Mouse (Mus musculus) liver, adult 2 months (tissue): Measurements from ENCODE around the gene Nelfe. TPM values are rescaled to one million over a fixed set of nuclear protein-coding genes. Genes with fewer than 3 reads are reported as not detected.

ENCODE experiments used
- DNase-seq: peaks from one replicate; pipeline ENCODE4 v3.0.0-alpha.2; 2011; ENCODE audit warnings: low read depth, low spot score; ENCODE audit errors: extremely low read depth
- H3K27ac ChIP-seq: fragments of 200-500 bp; replicated peaks from 2 replicates; pipeline ENCODE4 v1.5.1; 2012; ENCODE audit warnings: low read depth, mild to moderate bottlenecking, control low read depth, inconsistent platforms, low read length; ENCODE audit not compliant: insufficient read depth
- H3K27me3 ChIP-seq: fragments of 200-500 bp; 2 replicates; pipeline ENCODE4 v1.6.1; 2012; ENCODE audit warnings: mild to moderate bottlenecking, moderate library complexity, low read length, inconsistent platforms; ENCODE audit not compliant: control insufficient read depth, insufficient read depth
- H3K36me3 ChIP-seq: fragments of 200-500 bp; 2 replicates; pipeline ENCODE4 v1.6.1; 2012; ENCODE audit warnings: low read length, inconsistent platforms; ENCODE audit not compliant: control insufficient read depth, insufficient read depth
- H3K4me1 ChIP-seq: fragments of 200-500 bp; 2 replicates; pipeline ENCODE4 v1.6.1; 2011; ENCODE audit warnings: low read length; ENCODE audit not compliant: control insufficient read depth, insufficient read depth
- H3K4me3 ChIP-seq: fragments of 200-500 bp; 2 replicates; pipeline ENCODE4 v1.5.1; 2011; ENCODE audit warnings: low read depth, mild to moderate bottlenecking, control low read depth, low read length, moderate library complexity; ENCODE audit not compliant: insufficient read depth
- H3K79me2 ChIP-seq: fragments of 200-500 bp; 2 replicates; pipeline ENCODE4 v1.6.1; 2012; ENCODE audit warnings: inconsistent platforms, mild to moderate bottlenecking, low read length, moderate library complexity; ENCODE audit not compliant: control insufficient read depth, insufficient read depth
- H3K9ac ChIP-seq: fragments of 200-500 bp; 2 replicates; pipeline ENCODE4 v1.6.1; 2012; ENCODE audit warnings: low read depth, mild to moderate bottlenecking, control low read depth, inconsistent platforms, low read length
- CTCF ChIP-seq: fragments of 200-500 bp; IDR thresholded peaks from 2 replicates; pipeline ENCODE4 v1.5.1; 2011; ENCODE audit warnings: low read depth, low read length, control low read depth
- POLR2A ChIP-seq: fragments of 200-500 bp; IDR thresholded peaks from 2 replicates; pipeline ENCODE4 v1.6.1; 2011; ENCODE audit warnings: low read length, control low read depth; ENCODE audit not compliant: insufficient read depth; ENCODE audit errors: extremely low read depth
- WGBS: fragments of 180-500 bp; shearing (Covaris S2); methylation state at CpG from one replicate; pipeline ENCODE4 v1.1.7; 2018; 5-methylcytosine and 5-hydroxymethylcytosine counted together
- polyA plus RNA-seq: library from polyadenylated mRNA; depleted of rRNA; stranded (reverse); fragments of >200 nt; gene quantifications from 2 replicates; pipeline ENCODE4 v1.2.3, GENCODE M21; 2012
- total RNA-seq: library from RNA; depleted of rRNA; stranded (reverse); fragments of >200 nt; gene quantifications from 2 replicates; pipeline ENCODE4 v1.2.3, GENCODE M21; 2014

Nelfe gene
- total and polyA plus RNA-seq, 2 experiments = 17.1 to 21.9 TPM

DNA sequence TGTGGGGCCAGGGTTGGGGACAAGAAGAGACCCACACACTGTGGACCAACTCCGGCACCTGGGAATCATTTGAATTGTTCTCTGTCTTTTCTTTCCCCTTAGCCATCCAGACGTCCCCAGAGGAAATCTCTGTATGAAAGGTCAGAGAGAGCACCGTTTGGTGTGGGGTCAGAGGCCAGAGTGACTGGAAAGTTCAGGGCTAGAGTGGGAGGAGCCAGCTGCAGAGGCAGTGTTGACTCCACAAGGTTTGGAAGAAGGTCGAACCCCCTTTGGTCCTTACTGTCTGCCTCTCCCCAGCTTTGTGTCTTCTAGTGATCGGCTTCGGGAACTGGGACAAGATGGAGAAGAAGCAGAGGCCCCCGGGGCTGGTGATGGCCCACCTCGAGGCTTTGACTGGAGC lies 3.3 kb downstream of the Nelfe start:
- Histone ChIP-seq H3K27ac (peak overlapping the region; percentile 60), H3K9ac (no peak overlapping the region), H3K4me1 (peaks cover 43% of the 10 kb centered on the region), H3K79me2 (no peaks in the 10 kb centered on the region; the same call in 1 of the 2 replicates), H3K4me3 (no peak overlapping the region), H3K36me3 (peaks cover 34% of the 10 kb centered on the region), H3K27me3 (no peaks in the 10 kb centered on the region)
- peak; percentile 85 for DNase-seq
- no peak for TF ChIP-seq POLR2A
- no peak for TF ChIP-seq CTCF
- 32% methylated on average over 8 of the region's 8 CpGs for WGBS

DNA sequence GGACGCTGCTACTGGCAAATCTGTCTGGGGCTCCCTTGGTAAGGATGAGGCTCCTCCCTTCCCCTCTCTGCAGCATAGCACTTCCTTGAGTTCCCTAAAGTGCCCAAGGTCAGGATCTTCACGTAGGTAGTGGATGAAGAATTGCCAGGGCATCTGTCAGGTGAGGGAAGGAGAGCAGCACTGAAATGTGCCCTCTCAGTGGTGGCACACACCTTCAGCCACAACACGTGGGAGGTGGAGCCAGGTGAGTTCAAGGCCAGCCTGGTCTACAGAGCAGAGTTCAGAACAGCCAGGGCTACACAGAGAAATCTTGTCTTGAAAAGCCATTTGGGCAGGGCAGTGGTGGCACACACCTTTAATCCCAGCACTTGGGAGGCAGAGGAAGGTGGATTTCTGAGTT lies 4.6 kb downstream of the Nelfe start:
- no peaks in the 10 kb centered on the region for H3K79me2 ChIP-seq

GRCm38 (mm10) chr17:34855825-34856224 lies 5.6 kb downstream of the Nelfe start:
- DNase-seq = peak; percentile 25
- Histone ChIP-seq H3K4me3 (no peak overlapping the region), H3K9ac (peak overlapping the region; percentile 9; the same call in 1 of the 2 replicates), H3K79me2 (no peaks in the 10 kb centered on the region), H3K27me3 (no peaks in the 10 kb centered on the region), H3K36me3 (peaks cover 53% of the 10 kb centered on the region), H3K4me1 (peaks cover 53% of the 10 kb centered on the region), H3K27ac (peak overlapping the region; percentile 24; the same call in 1 of the 2 replicates)
- 18% methylated on average over 3 of the region's 3 CpGs for WGBS
- TF ChIP-seq POLR2A (no peak), CTCF (peak; percentile 87)

More for the DNA sequence above, 4.6 kb downstream of the Nelfe start:
- Histone ChIP-seq H3K27me3 (no peaks in the 10 kb centered on the region), H3K4me1 (peaks cover 48% of the 10 kb centered on the region), H3K9ac (no peak overlapping the region), H3K27ac (peak overlapping the region; percentile 9), H3K4me3 (no peak overlapping the region), H3K36me3 (peaks cover 46% of the 10 kb centered on the region)
- peak; percentile 79 for DNase-seq
- 23% methylated on average over 3 of the region's 3 CpGs for WGBS
- TF ChIP-seq POLR2A = 0 out of 2 replicates have a peak, but pooled peaks have one; percentile 33
- no peak for TF ChIP-seq CTCF

DNA sequence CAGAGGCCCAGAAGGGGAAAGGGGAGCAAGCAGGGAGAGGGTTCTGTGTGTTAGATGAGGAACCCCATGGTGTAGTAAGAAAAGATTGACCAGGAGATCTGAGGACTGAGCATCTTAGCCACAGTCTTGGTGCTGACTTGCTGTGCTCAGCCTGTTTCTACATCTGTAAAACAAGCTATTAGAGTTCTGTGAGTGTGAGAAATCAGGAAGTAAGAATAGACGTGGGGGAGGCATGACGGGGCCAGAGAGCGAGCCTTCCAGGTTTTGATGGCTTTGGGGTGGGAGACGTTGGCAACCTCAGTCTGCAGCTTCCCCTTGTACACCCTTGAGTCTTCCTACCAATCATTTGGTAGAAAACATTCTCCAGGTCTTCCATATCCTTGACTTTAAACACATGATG lies 8.5 kb downstream of the Nelfe start:
- Histone ChIP-seq H3K4me3 (no peak overlapping the region), H3K79me2 (peaks cover 4% of the 10 kb centered on the region; the same call in 1 of the 2 replicates), H3K9ac (no peak overlapping the region), H3K27me3 (no peaks in the 10 kb centered on the region), H3K36me3 (peaks cover 50% of the 10 kb centered on the region), H3K4me1 (peaks cover 48% of the 10 kb centered on the region), H3K27ac (peak overlapping the region; percentile 32)
- TF ChIP-seq CTCF = no peak
- no peak for TF ChIP-seq POLR2A
- DNase-seq = no peak
- WGBS = 65% methylated on average over 4 of the region's 4 CpGs

GRCm38 (mm10) chr17:34860514-34860913 lies 10.3 kb downstream of the Nelfe start:
- H3K4me1 ChIP-seq = peaks cover 48% of the 10 kb centered on the region
- peak; percentile 81 for DNase-seq
- peak overlapping the region; percentile 76 for H3K4me3 ChIP-seq
- no peak for TF ChIP-seq CTCF
- TF ChIP-seq POLR2A = no peak
- H3K79me2 ChIP-seq = peaks cover 4% of the 10 kb centered on the region; the same call in 1 of the 2 replicates
- H3K27me3 ChIP-seq = no peaks in the 10 kb centered on the region
- WGBS = 30% methylated on average over 9 of the region's 9 CpGs
- H3K27ac ChIP-seq = peak overlapping the region; percentile 99
- H3K36me3 ChIP-seq = peaks cover 52% of the 10 kb centered on the region
- H3K9ac ChIP-seq = peak overlapping the region; percentile 80

GRCm38 (mm10) chr17:34861704-34862415 lies 11.7 kb downstream of the Nelfe start:
- peak overlapping the region; percentile 76 for H3K4me3 ChIP-seq
- 22% methylated on average over 13 of the region's 13 CpGs for WGBS
- peak; percentile 98 for DNase-seq
- H3K9ac ChIP-seq = peak overlapping the region; percentile 80
- no peaks in the 10 kb centered on the region for H3K27me3 ChIP-seq
- H3K36me3 ChIP-seq = peaks cover 49% of the 10 kb centered on the region
- peaks cover 4% of the 10 kb centered on the region; the same call in 1 of the 2 replicates for H3K79me2 ChIP-seq
- peak overlapping the region; percentile 99 for H3K27ac ChIP-seq
- TF ChIP-seq CTCF (no peak), POLR2A (peak; percentile 60; the same call in 1 of the 2 replicates)
- H3K4me1 ChIP-seq = peaks cover 47% of the 10 kb centered on the region
